Mouse (Mus musculus) frontal cortex, postnatal 36 days (tissue): Measurements from ENCODE around the gene Spg21.

Experiments
- DNase-seq, 2 experiments: peaks; one replicate each; pipeline ENCODE4 v3.0.0; 2022; ENCODE audit warnings: low spot score in 2 of 2

The Spg21 gene

GRCm38 (mm10) chr9:65535789-65536469, 75.2 kb downstream of the Spg21 start:
- DNase-seq = no peak

- DNase-seq = no peak
Measured at GRCm38 (mm10) chr9:65536491-65536890, 75.7 kb downstream of the Spg21 start.
